31 mouse cellular contexts compared by ENCODE assay signal in the genomic region with DNA sequence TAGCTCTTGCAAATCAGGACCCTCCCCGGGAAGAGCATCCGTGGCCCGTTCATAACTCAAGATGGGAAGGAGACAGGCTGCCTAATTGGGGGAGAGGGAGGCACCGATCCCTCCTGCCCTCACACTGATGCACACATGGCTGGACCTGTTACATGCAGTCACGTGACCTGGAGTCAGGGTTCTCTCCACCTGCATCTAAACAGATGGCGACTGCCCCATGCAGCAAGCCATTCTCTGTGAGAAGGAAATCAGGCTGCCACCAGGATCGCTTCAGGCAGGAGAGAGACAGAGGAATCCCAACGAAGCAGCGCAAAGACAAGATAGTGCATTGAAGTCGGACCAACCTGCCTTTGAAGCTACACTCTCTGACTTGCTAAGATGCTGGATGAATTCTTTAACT. TPM values are rescaled to one million over a fixed set of nuclear protein-coding genes. Genes with fewer than 3 reads are reported as not detected.
A peak's percentile ranks its signal among the peaks of the same experiment; 100 is the strongest.
DNase-seq lines count a peak whose midpoint lies in the region; ATAC-seq and TF ChIP-seq lines count a peak whose summit lies in the region.
"Had no signal": no experiment of that assay in that cellular context is flagged by ENCODE, and none has a peak within 500 bp of the region (broad histone marks: within the 10 kb centered on the region; RNA-seq: fewer than 3 reads in every experiment).

No protein-coding gene starts in this region.

- no peak for TF ChIP-seq CTCF in midbrain, postnatal 0 days (IDR thresholded peaks at IDR 0.05)

- no peak overlapping the region for H3K9ac ChIP-seq in midbrain, postnatal 0 days (replicated peaks; ENCODE audit: low read length, poor library complexity, severe bottlenecking)
- H3K9ac ChIP-seq in midbrain, embryonic 13.5 days (replicated peaks), result no peak overlapping the region
- H3K9ac ChIP-seq: embryonic facial prominence, embryonic 13.5 days; heart, embryonic 12.5 days; intestine, embryonic 15.5 days; limb, embryonic 15.5 days; liver, embryonic 13.5 days; neural tube, embryonic 12.5 days; stomach, embryonic 15.5 days had no signal

- no peak overlapping the region for H3K4me3 ChIP-seq in midbrain, postnatal 0 days (ENCODE audit: low read depth, low read length)
- H3K4me3 ChIP-seq in midbrain, embryonic 13.5 days (replicated peaks), result no peak overlapping the region
- H3K4me3 ChIP-seq: embryonic facial prominence, embryonic 13.5 days; heart, adult 2 months; heart, embryonic 12.5 days; hindbrain, embryonic 10.5 days; intestine, embryonic 15.5 days; layer of hippocampus, adult 2 months; limb, embryonic 10.5 days; limb, embryonic 15.5 days; liver, embryonic 13.5 days; midbrain, embryonic 10.5 days; myocyte; neural tube, embryonic 12.5 days; stomach, embryonic 15.5 days had no signal

- no peaks in the 10 kb centered on the region for H3K4me1 ChIP-seq in midbrain, postnatal 0 days (ENCODE audit: insufficient read depth, low read length)
- no peaks in the 10 kb centered on the region for H3K4me1 ChIP-seq in midbrain, embryonic 13.5 days (replicated peaks)
- H3K4me1 ChIP-seq: embryonic facial prominence, embryonic 13.5 days; heart, embryonic 12.5 days; hindbrain, embryonic 10.5 days; intestine, embryonic 15.5 days; limb, embryonic 15.5 days; liver, embryonic 13.5 days; midbrain, embryonic 10.5 days; neural tube, embryonic 12.5 days; stomach, embryonic 15.5 days had no signal

- H3K9me3 ChIP-seq in midbrain, postnatal 0 days (ENCODE audit: low read length), result no peaks in the 10 kb centered on the region
- H3K9me3 ChIP-seq in midbrain, embryonic 13.5 days, result 0 out of 2 replicates have a peak, but pooled peaks cover 2% of the 10 kb centered on the region
- H3K9me3 ChIP-seq: embryonic facial prominence, embryonic 13.5 days; hindbrain, embryonic 10.5 days; intestine, embryonic 15.5 days; limb, embryonic 10.5 days; limb, embryonic 15.5 days; liver, embryonic 13.5 days; midbrain, embryonic 10.5 days; neural tube, embryonic 12.5 days; stomach, embryonic 15.5 days had no signal

- no peaks in the 10 kb centered on the region for H3K36me3 ChIP-seq in midbrain, postnatal 0 days (ENCODE audit: insufficient read depth, low read length)
- no peaks in the 10 kb centered on the region for H3K36me3 ChIP-seq in midbrain, embryonic 13.5 days
- H3K36me3 ChIP-seq: embryonic facial prominence, embryonic 13.5 days; G1E; heart, embryonic 12.5 days; hindbrain, embryonic 10.5 days; intestine, embryonic 15.5 days; limb, embryonic 10.5 days; limb, embryonic 15.5 days; liver, embryonic 13.5 days; midbrain, embryonic 10.5 days; neural tube, embryonic 12.5 days; stomach, embryonic 15.5 days had no signal

- no peak overlapping the region for H3K4me2 ChIP-seq in midbrain, postnatal 0 days (ENCODE audit: low read depth, low read length, poor library complexity, severe bottlenecking)
- H3K4me2 ChIP-seq in midbrain, embryonic 13.5 days (replicated peaks), result no peak overlapping the region
- H3K4me2 ChIP-seq: embryonic facial prominence, embryonic 13.5 days; heart, embryonic 12.5 days; intestine, embryonic 15.5 days; limb, embryonic 15.5 days; liver, embryonic 13.5 days; neural tube, embryonic 12.5 days; stomach, embryonic 15.5 days had no signal

- WGBS in midbrain, postnatal 0 days, result 69% methylated on average over 10 of the region's 10 CpGs
- WGBS in midbrain, embryonic 13.5 days, result 84% methylated on average over 10 of the region's 10 CpGs

- ATAC-seq in cerebellum, adult (ENCODE audit: insufficient number of reproducible peaks, low FRiP score, low TSS enrichment), result no peak; the same call in 1 of the 2 replicates
- ATAC-seq in midbrain, postnatal 0 days (ENCODE audit: low FRiP score), result no peak
- ATAC-seq in midbrain, embryonic 13.5 days, result no peak
- ATAC-seq: hindbrain, embryonic 16.5 days; intestine, embryonic 15.5 days; lung, postnatal 0 days; midbrain, embryonic 16.5 days had no signal

- no peak overlapping the region for H3K27ac ChIP-seq in midbrain, postnatal 0 days (ENCODE audit: low read depth, low read length)
- no peak overlapping the region for H3K27ac ChIP-seq in midbrain, embryonic 13.5 days
- H3K27ac ChIP-seq: embryonic facial prominence, embryonic 13.5 days; heart, adult 2 months; hindbrain, embryonic 10.5 days; intestine, embryonic 15.5 days; layer of hippocampus, adult 2 months; limb, embryonic 10.5 days; limb, embryonic 15.5 days; liver, embryonic 13.5 days; macrophage; midbrain, embryonic 10.5 days; neural tube, embryonic 12.5 days; stomach, embryonic 15.5 days had no signal

- peak; percentile 8 for DNase-seq in cerebellum, adult 11 months
- peak; percentile 66 for DNase-seq in midbrain, postnatal 0 days (ENCODE audit: low spot score)
- peak; percentile 85 to 88 for DNase-seq in cerebellum, postnatal 10 days
- peak; percentile 49 for DNase-seq in retina, postnatal 1 day
- DNase-seq in adrenal gland, postnatal 10 days, result no peak
- DNase-seq in thymus, postnatal 0 days (ENCODE audit: low spot score), result no peak
- DNase-seq: adrenal gland, adult 8-10 months; gastrocnemius, postnatal 36 days; heart, adult 2 months; liver, embryonic 13.5 days; lung, adult 18-20 months; right cerebral cortex, postnatal 14 days; thymus, postnatal 14 days had no signal

- H3K27me3 ChIP-seq in midbrain, postnatal 0 days (ENCODE audit: insufficient read depth, low read length), result no peaks in the 10 kb centered on the region
- no peaks in the 10 kb centered on the region for H3K27me3 ChIP-seq in midbrain, embryonic 13.5 days
- H3K27me3 ChIP-seq: embryonic facial prominence, embryonic 13.5 days; heart, embryonic 12.5 days; intestine, embryonic 15.5 days; limb, embryonic 15.5 days; liver, embryonic 13.5 days; neural tube, embryonic 12.5 days; stomach, embryonic 15.5 days had no signal

RNA-seq across cellular contexts. Expression of a gene that starts 3.5 kb away (rescaled TPM):
- total RNA-seq in midbrain, postnatal 0 days (2014; rRNA removed), result 111 and 114 TPM in 2 replicates
- 88.1 and 95.5 TPM in 2 replicates for polyA plus RNA-seq in midbrain, postnatal 0 days (2015; fragmentation: Nextera tagmentation; extraction: Ambion mirVana)
- polyA plus RNA-seq in midbrain, embryonic 13.5 days (2015; fragmentation: Nextera tagmentation; extraction: Ambion mirVana), result 124 and 143 TPM in 2 replicates
- 100 to 1,000 TPM; 805 to 877 TPM for total RNA-seq in adrenal gland, postnatal 10 days (2021)
- polyA plus RNA-seq in thymus, postnatal 0 days (2015; fragmentation: Nextera tagmentation; extraction: Ambion mirVana), result 211 and 235 TPM in 2 replicates

Comparison
In these comparisons a context has a peak if more than half of its experiments do, and no peak if none do; other contexts are left out.
1. DNase-seq: peak in cerebellum, adult 11 months (single experiment), midbrain, postnatal 0 days (single experiment), cerebellum, postnatal 10 days (2 of 2) and retina, postnatal 1 day (single experiment); none in adrenal gland, postnatal 10 days (single experiment) and thymus, postnatal 0 days (single experiment).